Mouse (Mus musculus) kidney, embryonic 15.5 days (tissue): ENCODE measurements at regions not wholly inside any gene's neighbourhood (a gene's known extent, or its start where the extent isn't known, plus 50 kb on each side); places are given as distances from the start of the nearest gene placed in this dataset.

Experiments used
- ATAC-seq: fragments of 200-750 bp; cut with Nextera tagmentation; replicated peaks from 2 replicates; pipeline ENCODE4 v1.8.0; 2017; ENCODE audit warnings: moderate TSS enrichment; ENCODE audit not compliant: low FRiP score
- H3K27ac ChIP-seq: fragments of 300-500 bp; sonication (generic); 2 replicates; pipeline ENCODE4 v1.5.1; 2015; ENCODE audit warnings: mild to moderate bottlenecking, inconsistent platforms
- H3K27me3 ChIP-seq: fragments of 300-500 bp; sonication (generic); 2 replicates; pipeline ENCODE4 v1.6.1; 2015; ENCODE audit warnings: inconsistent platforms
- H3K36me3 ChIP-seq: fragments of 300-500 bp; sonication (generic); 2 replicates; pipeline ENCODE4 v1.6.1; 2015; ENCODE audit warnings: inconsistent platforms
- H3K4me1 ChIP-seq: fragments of 300-500 bp; sonication (generic); 2 replicates; pipeline ENCODE4 v1.6.1; 2015; ENCODE audit warnings: inconsistent platforms
- H3K4me2 ChIP-seq: fragments of 300-500 bp; sonication (generic); 2 replicates; pipeline ENCODE4 v1.6.1; 2015; ENCODE audit warnings: moderate library complexity, mild to moderate bottlenecking, inconsistent platforms
- H3K4me3 ChIP-seq: fragments of 300-500 bp; sonication (generic); replicated peaks from 2 replicates; pipeline ENCODE4 v1.5.1; 2015; ENCODE audit warnings: mild to moderate bottlenecking, inconsistent platforms
- H3K9ac ChIP-seq: fragments of 300-500 bp; sonication (generic); 2 replicates; pipeline ENCODE4 v1.6.1; 2015; ENCODE audit warnings: mild to moderate bottlenecking, inconsistent platforms
- H3K9me3 ChIP-seq: fragments of 300-500 bp; sonication (generic); replicated peaks from 2 replicates; pipeline ENCODE4 v1.6.1; 2016; ENCODE audit warnings: inconsistent platforms
- WGBS: fragments of 180-500 bp; shearing (Covaris S2); methylation state at CpG from one replicate; pipeline ENCODE4 v1.1.7; 2015; ENCODE audit warnings: mixed read lengths; 5-methylcytosine and 5-hydroxymethylcytosine counted together

DNA sequence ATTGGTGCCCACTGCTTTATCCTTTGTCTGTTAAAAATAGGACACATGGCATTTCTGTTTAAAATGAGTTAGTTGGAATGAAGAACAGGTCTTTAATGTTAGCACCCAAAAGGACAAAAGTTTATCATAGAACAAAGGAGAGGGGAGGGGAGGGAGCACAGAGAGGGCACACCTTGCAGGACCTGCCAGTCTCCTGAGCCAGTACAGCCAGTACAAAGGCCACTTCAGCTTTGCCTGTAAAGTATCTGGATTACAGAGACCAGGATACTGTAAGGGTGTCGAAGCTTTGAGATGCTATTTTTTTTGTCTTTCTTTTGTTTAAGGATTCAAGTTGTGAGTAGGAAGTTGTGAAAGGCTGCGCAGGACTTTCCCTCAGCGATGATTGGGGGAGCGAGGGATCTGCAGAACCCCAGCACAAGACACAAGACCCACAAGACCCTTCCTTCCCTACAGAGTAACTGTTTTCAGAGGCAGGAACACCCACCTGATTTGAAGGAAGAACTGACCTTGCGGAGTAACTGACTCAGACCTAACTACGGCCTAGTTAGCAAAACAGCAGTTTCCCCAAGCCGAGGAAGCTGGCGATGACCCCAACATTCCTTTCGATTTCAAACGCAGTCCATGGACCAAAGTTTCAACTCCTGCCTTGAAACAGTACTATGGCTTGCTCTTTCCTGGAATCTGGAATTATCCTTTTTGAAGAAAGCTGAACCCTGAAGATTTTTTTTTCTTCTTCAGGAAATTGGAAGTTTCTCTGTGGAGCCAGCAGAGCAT is 178.1 kb downstream of the Efnb2 start:
- no peak for ATAC-seq
- Histone ChIP-seq H3K4me3 (no peak overlapping the region), H3K9me3 (no peaks in the 10 kb centered on the region), H3K4me2 (no peak overlapping the region), H3K9ac (no peak overlapping the region), H3K27ac (no peak overlapping the region), H3K4me1 (no peaks in the 10 kb centered on the region), H3K27me3 (no peaks in the 10 kb centered on the region), H3K36me3 (no peaks in the 10 kb centered on the region)
- 73% methylated on average over 10 of the region's 10 CpGs for WGBS

GRCm38 (mm10) chr8:8477456-8477855 is 183.6 kb downstream of the Efnb2 start:
- no peak overlapping the region for H3K9ac ChIP-seq
- WGBS = 64% methylated on average over 5 of the region's 5 CpGs
- H3K4me2 ChIP-seq = no peak overlapping the region
- H3K27ac ChIP-seq = no peak overlapping the region
- ATAC-seq = no peak
- no peaks in the 10 kb centered on the region for H3K9me3 ChIP-seq
- no peak overlapping the region for H3K4me3 ChIP-seq
- H3K27me3 ChIP-seq = no peaks in the 10 kb centered on the region
- H3K36me3 ChIP-seq = no peaks in the 10 kb centered on the region
- H3K4me1 ChIP-seq = no peaks in the 10 kb centered on the region

GRCm38 (mm10) chr8:8468552-8468951 is 192.5 kb downstream of the Efnb2 start:
- no peak overlapping the region for H3K4me2 ChIP-seq
- H3K9me3 ChIP-seq = no peaks in the 10 kb centered on the region
- H3K36me3 ChIP-seq = no peaks in the 10 kb centered on the region
- no peak overlapping the region for H3K27ac ChIP-seq
- ATAC-seq = no peak
- no peaks in the 10 kb centered on the region for H3K27me3 ChIP-seq
- no peak overlapping the region for H3K9ac ChIP-seq
- 62% methylated on average over 3 of the region's 3 CpGs for WGBS
- H3K4me1 ChIP-seq = peaks cover 7% of the 10 kb centered on the region
- H3K4me3 ChIP-seq = no peak overlapping the region

- Histone ChIP-seq H3K4me1 (peaks cover 7% of the 10 kb centered on the region), H3K27ac (no peak overlapping the region), H3K36me3 (no peaks in the 10 kb centered on the region), H3K9ac (no peak overlapping the region), H3K4me3 (no peak overlapping the region), H3K4me2 (no peak overlapping the region), H3K9me3 (no peaks in the 10 kb centered on the region), H3K27me3 (no peaks in the 10 kb centered on the region)
- no peak for ATAC-seq
- 19% methylated on average over 6 of the region's 6 CpGs for WGBS
These were observed 194.4 kb downstream of the Efnb2 start for GRCm38 (mm10) chr8:8466526-8467244.

GRCm38 (mm10) chr8:8462455-8462854 is 198.6 kb downstream of the Efnb2 start:
- H3K4me1 ChIP-seq = peaks cover 7% of the 10 kb centered on the region
- WGBS = 37% methylated on average over 2 of the region's 2 CpGs
- no peak for ATAC-seq
- no peaks in the 10 kb centered on the region for H3K36me3 ChIP-seq
- H3K27ac ChIP-seq = peak overlapping the region; percentile 42; the same call in 1 of the 2 replicates
- H3K9me3 ChIP-seq = no peaks in the 10 kb centered on the region
- no peak overlapping the region for H3K4me3 ChIP-seq
- H3K27me3 ChIP-seq = no peaks in the 10 kb centered on the region
- H3K9ac ChIP-seq = no peak overlapping the region
- H3K4me2 ChIP-seq = no peak overlapping the region

- Histone ChIP-seq H3K9me3 (no peaks in the 10 kb centered on the region), H3K36me3 (no peaks in the 10 kb centered on the region), H3K27ac (no peak overlapping the region), H3K9ac (no peak overlapping the region), H3K4me2 (no peak overlapping the region), H3K4me3 (no peak overlapping the region), H3K4me1 (peaks cover 6% of the 10 kb centered on the region; the same call in 1 of the 2 replicates), H3K27me3 (no peaks in the 10 kb centered on the region)
- ATAC-seq = no peak
- WGBS = 58% methylated on average over 5 of the region's 5 CpGs
These were observed 203.5 kb downstream of the Efnb2 start for GRCm38 (mm10) chr8:8457536-8457935.

DNA sequence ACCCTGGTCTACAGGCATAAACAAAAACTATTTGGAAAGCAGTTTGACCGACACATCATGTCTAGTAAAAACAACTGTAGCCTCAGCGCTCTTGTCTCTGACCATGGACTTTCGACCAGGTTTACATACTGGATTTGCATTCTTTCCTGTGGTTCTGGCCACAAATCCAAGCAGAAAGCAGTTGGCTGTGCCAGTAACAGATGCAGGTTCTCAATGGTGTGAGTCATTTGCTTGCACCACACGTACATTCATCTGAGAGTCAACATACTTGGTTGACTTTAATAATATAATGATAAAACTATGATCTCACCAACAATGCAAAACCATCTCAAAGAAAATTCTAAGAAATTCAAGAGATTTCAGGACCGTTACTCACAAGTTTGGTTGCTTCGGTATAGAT is 207.1 kb downstream of the Efnb2 start:
- no peak for ATAC-seq
- Histone ChIP-seq H3K36me3 (no peaks in the 10 kb centered on the region), H3K9me3 (no peaks in the 10 kb centered on the region), H3K4me3 (no peak overlapping the region), H3K9ac (no peak overlapping the region), H3K27ac (no peak overlapping the region), H3K27me3 (no peaks in the 10 kb centered on the region), H3K4me2 (no peak overlapping the region), H3K4me1 (peaks cover 6% of the 10 kb centered on the region; the same call in 1 of the 2 replicates)
- WGBS = 85% methylated on average over 6 of the region's 6 CpGs

GRCm38 (mm10) chr8:8452226-8452625 is 208.8 kb downstream of the Efnb2 start:
- WGBS = 61% methylated on average over 9 of the region's 9 CpGs
- Histone ChIP-seq H3K4me1 (peaks cover 6% of the 10 kb centered on the region; the same call in 1 of the 2 replicates), H3K4me3 (no peak overlapping the region), H3K4me2 (no peak overlapping the region), H3K27me3 (no peaks in the 10 kb centered on the region), H3K27ac (no peak overlapping the region), H3K9me3 (no peaks in the 10 kb centered on the region), H3K9ac (no peak overlapping the region), H3K36me3 (no peaks in the 10 kb centered on the region)
- 0 out of 2 replicates have a peak, but pooled peaks have one; percentile 41 for ATAC-seq

- Histone ChIP-seq H3K4me2 (no peak overlapping the region), H3K36me3 (no peaks in the 10 kb centered on the region), H3K9ac (no peak overlapping the region), H3K4me3 (no peak overlapping the region), H3K27ac (peak overlapping the region; percentile 52; the same call in 1 of the 2 replicates), H3K4me1 (no peaks in the 10 kb centered on the region), H3K27me3 (no peaks in the 10 kb centered on the region), H3K9me3 (no peaks in the 10 kb centered on the region)
- ATAC-seq = peak; percentile 73
- 67% methylated on average over 4 of the region's 4 CpGs for WGBS
These were observed 212.1 kb downstream of the Efnb2 start for GRCm38 (mm10) chr8:8448911-8449310.

- H3K27ac ChIP-seq = no peak overlapping the region
- no peaks in the 10 kb centered on the region for H3K27me3 ChIP-seq
- H3K9ac ChIP-seq = no peak overlapping the region
- ATAC-seq = no peak
- H3K9me3 ChIP-seq = no peaks in the 10 kb centered on the region
- no peak overlapping the region for H3K4me2 ChIP-seq
- no peak overlapping the region for H3K4me3 ChIP-seq
- H3K4me1 ChIP-seq = peaks cover 10% of the 10 kb centered on the region; the same call in 1 of the 2 replicates
- 80% methylated on average over 6 of the region's 6 CpGs for WGBS
- no peaks in the 10 kb centered on the region for H3K36me3 ChIP-seq
These were observed 219.5 kb downstream of the Efnb2 start for GRCm38 (mm10) chr8:8441568-8441967.

- H3K4me3 ChIP-seq = no peak overlapping the region
- no peaks in the 10 kb centered on the region for H3K27me3 ChIP-seq
- no peaks in the 10 kb centered on the region for H3K9me3 ChIP-seq
- no peak overlapping the region for H3K9ac ChIP-seq
- WGBS = 31% methylated on average over 8 of the region's 8 CpGs
- H3K4me2 ChIP-seq = peak overlapping the region; percentile 42
- no peak overlapping the region for H3K27ac ChIP-seq
- peak; percentile 76; the same call in 1 of the 2 replicates for ATAC-seq
- peaks cover 10% of the 10 kb centered on the region; the same call in 1 of the 2 replicates for H3K4me1 ChIP-seq
- H3K36me3 ChIP-seq = no peaks in the 10 kb centered on the region
These were observed 220.1 kb downstream of the Efnb2 start for GRCm38 (mm10) chr8:8440903-8441302.

- WGBS = 73% methylated on average over 4 of the region's 4 CpGs
- Histone ChIP-seq H3K9me3 (no peaks in the 10 kb centered on the region), H3K27ac (no peak overlapping the region), H3K4me2 (no peak overlapping the region), H3K4me3 (no peak overlapping the region), H3K4me1 (no peaks in the 10 kb centered on the region), H3K36me3 (no peaks in the 10 kb centered on the region), H3K9ac (no peak overlapping the region), H3K27me3 (no peaks in the 10 kb centered on the region)
- ATAC-seq = no peak
These were observed 234.8 kb downstream of the Efnb2 start for GRCm38 (mm10) chr8:8426201-8426600.
